Mouse (Mus musculus) monocyte, adult 5-6 weeks (primary cell): ENCODE data around the gene Rgs7. TPM values are rescaled to one million over a fixed set of nuclear protein-coding genes. Genes with fewer than 3 reads are reported as not detected.

ENCODE experiments used
- ATAC-seq: fragments of 153-309, 156-312 bp; replicated peaks from 2 replicates; pipeline ENCODE4 v1.8.0; 2017; ENCODE audit warnings: mild to moderate bottlenecking; ENCODE audit not compliant: low TSS enrichment, insufficient number of reproducible peaks, severe bottlenecking, poor library complexity, low FRiP score
- total RNA-seq: library from RNA; stranded (forward); fragments of 200-1000, 200-491, 200-594 nt; gene quantifications from 3 replicates; pipeline ENCODE4 v1.2.3, GENCODE M21; 2017

Gene Rgs7
- total RNA-seq, 1 experiment from 2014 or later: not detected

DNA sequence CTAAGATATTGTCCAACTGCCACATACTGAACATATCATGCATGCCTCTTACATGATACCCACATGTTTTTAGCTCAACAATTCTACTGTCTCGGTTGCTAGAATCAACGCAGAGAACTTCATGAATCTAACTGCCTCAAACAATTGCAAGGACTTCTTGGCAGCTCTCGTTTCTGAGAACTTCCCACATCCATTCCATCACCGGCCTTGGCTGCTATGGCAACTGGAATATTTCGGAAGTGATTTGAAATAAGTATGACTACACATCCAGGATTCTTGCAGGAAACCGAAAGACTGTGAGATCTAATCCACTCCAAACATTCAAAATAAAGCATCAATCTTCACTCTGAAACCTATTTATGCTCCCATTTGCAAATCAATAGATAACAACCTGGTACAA lies 50.3 kb downstream of the Rgs7 start:
- ATAC-seq: no peak

DNA sequence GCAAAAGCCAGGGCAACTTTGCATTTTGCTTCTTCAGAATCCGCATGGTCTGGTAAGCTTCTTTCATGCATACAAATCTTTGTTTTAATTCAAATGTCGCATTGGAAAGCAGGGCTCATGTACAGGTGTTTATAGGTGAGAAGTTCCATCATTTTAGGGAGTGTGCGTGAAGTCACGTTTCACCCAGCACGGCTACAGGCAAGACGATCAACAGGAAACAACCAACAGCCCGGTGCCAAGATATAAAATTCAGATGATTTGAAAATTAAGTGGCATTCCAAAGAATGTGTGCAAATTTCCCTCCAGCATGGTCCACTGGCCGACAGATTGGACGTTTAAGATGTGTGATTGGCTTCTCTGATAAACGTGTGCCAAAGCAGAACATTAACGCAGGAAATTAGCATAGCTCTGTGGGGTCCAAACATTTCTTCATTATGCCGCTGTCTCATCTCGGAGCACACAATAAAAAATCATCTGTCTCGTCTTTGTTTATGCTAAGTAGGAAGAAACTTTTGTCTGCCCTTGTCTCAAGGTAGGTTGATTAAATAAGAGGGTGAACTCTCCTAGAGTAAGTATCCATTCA lies 58.6 kb downstream of the Rgs7 start:
- ATAC-seq: no peak

DNA sequence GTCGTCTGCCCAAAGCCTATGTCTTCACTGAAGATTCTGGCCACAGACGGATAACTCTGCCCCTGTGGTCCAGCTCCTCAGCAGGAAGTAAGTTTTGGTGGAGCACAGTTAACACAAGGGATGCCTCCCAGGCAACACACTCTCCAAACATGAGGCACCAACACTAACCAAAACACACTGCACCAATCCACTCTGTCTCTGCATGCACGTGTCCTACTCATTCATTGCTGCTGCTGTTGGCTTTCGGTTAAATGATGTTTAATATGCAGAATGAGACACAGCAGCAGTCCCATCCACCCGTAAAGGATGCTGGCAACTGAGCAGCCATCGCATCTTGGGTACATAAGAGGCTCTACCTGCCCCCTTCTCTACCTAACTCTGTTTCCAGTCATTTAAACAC lies 59.2 kb downstream of the Rgs7 start:
- no peak for ATAC-seq

DNA sequence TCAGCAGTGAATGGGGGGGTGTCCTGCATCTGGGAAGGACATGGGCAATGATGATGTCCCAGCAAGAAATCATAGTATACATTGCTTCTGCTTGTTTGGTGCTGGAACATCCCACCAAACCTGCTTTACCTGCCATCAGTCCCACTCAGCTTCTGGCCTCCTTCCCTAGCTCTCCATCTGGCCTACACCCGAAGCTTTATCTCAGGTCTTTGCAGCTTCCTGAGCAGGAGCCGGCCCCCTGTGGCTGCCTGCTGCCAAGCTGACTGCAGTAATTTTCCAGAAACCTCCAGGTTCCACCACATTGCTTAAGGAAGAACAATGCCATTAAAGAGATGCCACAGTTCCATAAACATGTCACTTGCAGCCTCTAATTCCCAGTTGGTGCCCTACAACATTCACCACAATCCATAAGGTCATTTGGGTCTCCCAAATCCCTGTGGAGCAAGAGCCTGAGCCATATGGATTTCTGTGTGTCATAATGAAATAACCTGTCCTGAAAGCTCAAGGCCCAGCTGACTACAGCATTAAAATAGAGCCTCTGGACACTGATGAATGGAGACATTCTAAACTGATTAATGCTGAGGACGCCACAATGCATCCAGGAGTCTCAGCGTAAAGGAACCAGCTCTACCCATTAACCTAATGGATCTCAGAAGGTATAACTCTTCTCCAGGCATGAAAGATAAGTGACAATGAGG lies 60.8 kb downstream of the Rgs7 start:
- ATAC-seq: no peak

DNA sequence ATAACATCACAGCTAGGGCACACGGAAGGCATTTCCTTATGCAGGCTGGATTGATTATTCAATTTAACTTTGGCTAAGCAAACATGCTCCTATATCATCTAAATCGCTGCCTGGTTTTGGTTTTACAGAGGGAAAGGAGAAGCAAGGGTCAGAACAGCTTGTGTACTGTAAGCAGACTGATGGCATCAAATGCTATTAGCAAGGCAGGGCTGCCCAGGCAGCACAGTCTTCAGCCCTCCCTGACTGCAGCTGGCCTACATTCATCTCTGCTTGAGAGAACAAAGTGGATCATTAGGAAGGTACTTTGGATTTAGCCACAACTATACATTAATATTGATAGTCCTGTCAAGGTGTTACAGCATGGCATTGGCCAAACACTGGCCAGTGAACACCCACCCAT lies 65.2 kb downstream of the Rgs7 start:
- no peak for ATAC-seq

DNA sequence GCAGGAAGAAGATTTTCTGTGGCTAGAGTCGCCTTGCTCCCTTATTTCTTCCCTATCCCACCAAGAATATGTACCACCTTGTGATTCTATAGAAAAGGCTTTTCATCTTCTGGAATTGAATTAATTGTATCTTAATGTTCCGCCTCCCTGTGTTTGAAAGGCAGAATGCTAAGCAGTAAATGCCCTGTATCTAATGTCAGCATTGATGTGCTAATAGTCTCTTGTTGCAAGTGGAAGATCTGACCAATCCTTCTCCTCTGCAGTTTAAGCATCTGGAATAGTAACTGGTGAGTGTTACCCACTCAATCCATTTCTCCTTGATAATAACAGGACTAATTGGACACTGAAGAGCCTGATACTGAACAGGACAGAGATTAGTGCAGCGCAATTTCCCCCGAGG lies 65.9 kb downstream of the Rgs7 start:
- no peak for ATAC-seq

DNA sequence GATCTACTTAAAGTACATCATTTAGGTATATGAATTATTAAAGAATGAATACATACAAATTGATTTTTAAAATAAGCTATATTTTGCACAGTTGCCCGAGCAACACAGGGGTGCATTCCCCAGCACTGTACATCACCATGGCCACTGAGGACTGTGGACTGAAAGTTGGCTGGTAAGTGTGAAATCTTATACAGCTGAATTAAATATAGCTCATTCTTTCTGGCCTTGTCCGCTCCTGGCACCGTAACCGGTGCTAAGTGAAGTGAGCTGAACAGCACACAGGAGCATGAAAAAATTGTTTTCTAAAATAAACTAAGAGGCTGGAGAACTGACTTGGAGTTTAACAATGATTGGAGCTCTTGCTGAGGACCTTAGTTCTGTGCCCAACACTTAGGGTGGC lies 71.4 kb downstream of the Rgs7 start:
- ATAC-seq: no peak

DNA sequence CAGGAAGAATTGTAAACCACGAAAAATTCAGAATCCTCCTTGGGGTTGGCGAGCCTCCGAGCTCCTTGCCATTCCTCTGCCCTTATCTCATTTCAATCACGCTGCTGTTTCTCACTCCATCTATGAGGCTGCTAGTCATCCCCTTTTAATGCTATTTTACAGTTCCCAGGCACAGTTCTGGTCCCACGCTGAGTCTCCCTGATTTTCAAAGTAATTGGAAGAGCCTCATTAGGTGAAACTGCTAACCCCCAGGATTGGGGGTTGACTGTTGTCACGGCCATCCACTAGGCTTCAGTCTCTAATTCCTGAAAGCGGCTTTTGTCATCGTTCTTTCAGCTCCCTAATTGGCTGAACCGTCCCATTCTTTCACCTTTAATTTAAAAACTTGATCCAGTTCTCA lies 76.6 kb downstream of the Rgs7 start:
- ATAC-seq: no peak

DNA sequence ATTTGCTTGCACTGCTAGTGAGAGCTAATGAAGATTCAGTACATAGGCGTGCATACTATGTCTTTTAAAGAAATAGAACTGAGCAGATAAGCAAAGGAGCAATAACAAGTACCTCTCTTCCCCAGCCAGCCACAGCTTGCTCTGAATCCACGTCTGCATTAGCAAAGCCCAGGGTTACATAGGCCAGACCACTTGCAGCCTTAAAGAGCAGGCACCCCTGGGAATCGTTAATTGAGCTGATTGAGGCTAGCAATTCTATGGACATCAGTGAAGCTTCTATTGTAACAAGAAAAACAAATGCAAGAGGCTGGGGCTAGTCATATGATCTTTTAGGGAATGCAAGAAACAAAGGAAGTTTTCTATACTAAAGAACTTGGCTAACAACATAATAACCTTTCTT lies 81.9 kb downstream of the Rgs7 start:
- ATAC-seq: no peak

DNA sequence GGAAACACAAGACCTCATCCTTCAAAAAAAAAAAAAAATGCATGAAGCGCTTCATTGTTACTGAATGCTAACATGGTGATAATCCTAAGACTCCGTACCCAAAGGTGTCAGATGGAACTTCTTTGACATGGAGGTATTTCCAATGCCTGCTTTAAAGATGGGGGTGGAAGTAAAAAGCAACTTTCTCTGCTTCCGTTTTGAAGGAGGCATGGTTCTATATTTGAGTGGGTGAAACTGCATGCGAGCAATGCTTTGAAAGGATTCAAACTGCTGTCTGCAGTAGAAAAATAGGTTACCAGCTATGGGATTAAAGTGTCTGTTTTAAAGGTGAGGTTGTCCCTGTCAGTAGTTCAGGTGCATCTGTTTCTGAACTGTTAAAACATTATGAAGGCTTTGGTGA lies 100.4 kb downstream of the Rgs7 start:
- no peak for ATAC-seq

DNA sequence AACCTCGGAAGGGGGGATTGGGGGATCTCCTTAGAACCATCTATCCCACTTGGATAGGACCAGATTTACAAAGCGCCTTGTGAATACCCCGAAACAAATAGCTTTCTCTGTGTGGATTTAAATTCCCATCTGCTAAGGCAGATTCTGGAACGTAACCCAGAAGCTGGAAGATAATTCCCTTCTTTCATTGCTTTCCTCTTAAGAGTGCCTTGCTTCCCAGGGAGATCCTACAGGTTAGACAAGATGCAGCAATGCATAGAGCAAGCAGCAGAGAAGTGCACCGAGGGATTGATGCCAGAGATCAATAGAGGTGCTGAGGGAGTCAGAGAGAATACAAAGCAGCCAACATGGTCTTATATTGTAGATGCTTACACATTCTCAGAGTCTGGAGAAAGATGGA lies 103.0 kb downstream of the Rgs7 start:
- no peak for ATAC-seq

DNA sequence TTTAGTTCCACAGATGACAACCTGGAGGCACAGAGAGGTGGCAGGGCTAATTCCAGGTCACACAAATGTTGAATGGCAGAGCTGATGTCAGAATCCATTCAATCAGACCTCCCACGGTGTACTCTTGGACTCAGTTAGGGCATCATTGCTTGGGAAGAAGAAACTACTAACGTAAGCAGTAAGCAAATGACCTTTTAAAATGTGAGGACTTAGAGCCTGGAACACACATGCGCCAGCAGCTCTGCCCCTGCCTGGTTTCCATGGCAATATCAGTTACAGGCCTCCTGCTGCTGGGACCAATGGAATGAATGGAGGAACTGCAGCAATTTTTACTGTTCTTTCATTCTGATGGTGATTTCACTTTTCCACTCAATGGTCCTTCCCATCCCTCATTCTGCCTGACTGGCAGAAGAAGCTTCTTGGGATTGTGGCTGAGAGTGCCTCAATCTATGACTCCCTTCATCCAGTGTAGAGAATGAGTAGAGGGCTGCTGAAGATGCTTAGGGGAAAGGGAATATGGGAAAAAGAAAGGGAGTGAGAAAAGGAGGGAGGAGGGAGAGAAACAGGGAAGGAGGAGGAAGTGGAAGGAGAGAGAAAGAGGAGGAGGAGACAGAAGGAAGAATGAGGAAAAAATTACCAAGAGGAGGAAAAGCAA lies 106.6 kb downstream of the Rgs7 start:
- no peak for ATAC-seq

DNA sequence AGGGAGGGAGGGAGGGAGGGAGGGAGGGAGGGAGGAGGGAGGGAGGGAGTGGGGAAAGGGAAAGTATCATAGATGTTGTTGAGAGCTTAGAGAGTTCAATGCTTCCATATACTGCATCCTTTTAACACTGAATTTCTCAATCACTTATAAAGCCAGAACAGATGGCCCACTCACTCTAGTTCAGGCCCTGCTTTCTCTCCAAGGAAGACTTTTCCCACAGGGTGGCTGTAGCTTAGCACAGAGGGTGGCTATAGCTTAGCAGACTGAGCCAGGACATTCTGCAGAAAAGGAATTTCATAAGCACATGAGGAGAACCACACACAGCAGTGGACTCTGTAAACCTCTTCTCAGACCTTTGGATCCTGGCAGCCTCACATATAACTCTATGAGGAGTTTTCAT lies 119.7 kb downstream of the Rgs7 start:
- no peak for ATAC-seq

DNA sequence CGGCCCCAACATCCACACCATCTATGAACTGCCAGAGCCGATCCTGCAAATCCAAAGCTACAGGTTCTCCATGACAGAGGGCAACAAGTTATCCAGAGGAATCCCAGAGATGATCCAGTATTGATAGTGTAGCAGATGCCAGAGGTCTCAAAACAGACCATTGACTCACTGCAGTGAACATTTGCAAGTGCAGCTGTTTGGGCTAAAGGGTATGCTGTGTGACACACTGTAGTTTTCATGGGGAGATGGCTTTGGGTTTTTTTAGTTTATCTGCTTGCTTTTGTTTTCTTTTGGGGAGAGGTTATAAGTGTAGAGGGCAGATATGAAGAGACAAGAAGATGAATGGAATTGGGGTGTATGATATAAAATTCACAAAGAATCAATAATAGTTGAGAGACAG lies 124.2 kb downstream of the Rgs7 start:
- no peak for ATAC-seq

DNA sequence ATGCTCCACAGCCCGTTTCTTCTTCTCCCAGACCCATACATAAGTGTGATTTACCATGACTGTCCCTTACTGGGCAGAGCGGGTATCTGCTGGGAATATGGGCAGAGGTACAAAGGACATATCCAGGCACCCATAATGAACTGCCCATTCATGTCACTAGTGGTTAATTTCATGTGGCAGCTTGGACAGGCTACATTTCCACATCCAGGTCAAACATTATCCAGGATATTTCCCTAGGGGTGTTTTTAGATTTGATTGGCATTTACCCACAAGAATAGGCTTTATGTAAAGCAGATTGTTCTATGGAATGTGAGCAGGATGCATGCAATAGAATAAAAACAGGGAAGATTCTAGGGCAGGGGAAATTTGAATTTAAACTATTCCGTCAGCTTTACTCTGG lies 128.7 kb downstream of the Rgs7 start:
- ATAC-seq: no peak

DNA sequence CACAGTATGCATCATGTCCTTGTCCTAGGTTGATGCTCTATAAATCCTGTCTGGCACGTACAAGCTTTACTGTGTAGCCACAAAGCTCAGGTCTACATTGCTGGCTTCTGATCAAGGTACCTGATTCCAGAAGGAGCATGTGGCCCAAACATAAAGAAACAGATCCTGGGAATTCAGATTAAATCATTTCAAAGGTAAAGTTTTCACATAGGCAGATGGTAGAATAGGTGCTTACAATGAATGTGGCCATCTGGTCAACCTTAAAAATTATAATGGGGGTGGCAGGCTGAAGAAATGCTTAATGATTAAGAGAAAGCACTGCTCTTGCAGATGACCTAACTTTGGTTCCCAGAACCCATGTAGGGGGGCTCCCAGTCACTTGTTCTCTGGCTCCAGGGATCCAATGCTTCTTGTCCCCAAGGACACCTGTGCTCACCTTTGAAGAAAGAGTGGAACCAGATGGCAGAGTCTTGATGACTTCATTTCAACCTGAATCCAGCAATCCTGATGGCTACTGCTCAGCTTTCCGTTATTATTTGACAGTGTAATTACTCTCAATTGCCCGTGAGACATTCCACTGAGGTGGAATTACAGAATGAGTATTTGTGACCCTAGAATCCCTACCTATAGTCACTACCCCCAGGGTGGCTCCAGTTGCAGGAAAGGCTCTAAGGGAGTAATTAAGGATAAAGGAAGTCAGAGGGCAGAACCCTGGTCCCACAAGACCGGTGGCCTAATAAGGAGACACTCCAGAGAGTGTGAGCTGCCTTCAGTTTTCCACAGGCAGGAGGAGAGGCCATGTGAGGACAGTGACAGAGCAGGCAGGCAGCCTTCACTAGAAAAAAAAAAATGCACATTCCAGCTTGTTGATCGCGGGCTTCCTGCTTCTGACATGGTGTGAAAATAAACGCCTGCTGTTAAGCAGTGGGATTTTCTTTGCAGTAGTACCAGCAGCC lies 132.6 kb downstream of the Rgs7 start:
- ATAC-seq: no peak

DNA sequence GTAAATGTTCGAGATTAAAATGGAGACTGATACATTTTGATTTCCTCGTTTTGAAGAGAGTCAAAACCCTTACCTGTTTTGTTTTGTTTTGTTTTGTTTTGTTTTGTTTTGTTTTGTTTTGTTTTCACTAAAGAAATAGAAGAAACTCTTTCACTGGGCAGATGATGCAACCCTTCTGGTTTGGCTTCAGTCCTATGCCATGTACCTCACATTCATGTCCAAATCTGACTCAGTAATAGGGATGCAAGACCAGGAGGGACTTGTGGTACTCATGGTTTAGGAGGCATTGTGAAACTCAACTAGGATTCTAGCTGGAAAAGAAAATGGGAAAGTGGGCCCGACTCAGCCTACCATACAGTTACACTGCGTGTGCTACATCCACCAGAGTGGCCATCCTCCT lies 139.4 kb downstream of the Rgs7 start:
- ATAC-seq: no peak

DNA sequence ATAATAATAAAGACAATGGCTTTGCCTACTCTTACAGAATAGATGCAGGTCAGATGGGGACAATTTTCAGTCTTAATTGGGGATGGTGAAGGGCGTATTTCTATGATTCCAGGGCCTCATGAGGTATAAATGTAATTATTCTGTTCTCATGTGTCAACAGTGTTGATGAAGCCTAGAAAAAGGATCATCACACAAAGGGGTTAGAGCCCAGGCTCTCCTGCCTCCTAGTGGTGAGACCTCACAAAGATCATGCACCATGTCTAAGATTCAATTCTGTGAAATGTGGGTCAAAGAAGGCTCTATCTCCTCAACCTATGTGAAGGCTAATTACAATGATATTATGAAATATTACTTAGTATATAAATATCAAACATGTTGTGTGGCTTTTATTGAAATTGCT lies 146.1 kb downstream of the Rgs7 start:
- ATAC-seq: no peak

DNA sequence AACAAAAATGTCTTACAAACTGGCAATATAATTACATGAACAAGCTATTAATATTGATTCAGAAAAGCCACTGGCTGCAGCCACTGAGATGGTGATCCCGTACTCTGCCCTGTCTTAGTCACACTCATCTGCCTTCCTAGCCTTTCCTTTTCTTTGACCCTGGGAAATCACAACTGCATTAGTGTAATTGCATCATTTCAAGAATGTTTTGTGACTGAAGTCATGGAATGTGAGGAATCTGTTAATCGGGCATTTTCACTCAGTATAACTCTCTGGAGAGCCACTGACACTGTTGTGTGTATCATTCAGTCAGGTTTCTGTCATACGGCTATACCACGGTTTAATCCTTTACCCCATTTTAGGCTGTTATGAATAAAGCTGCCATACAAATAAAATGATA lies 156.1 kb downstream of the Rgs7 start:
- ATAC-seq: no peak
